ENCODE assay signal across 9 mouse cellular contexts in the genomic region with DNA sequence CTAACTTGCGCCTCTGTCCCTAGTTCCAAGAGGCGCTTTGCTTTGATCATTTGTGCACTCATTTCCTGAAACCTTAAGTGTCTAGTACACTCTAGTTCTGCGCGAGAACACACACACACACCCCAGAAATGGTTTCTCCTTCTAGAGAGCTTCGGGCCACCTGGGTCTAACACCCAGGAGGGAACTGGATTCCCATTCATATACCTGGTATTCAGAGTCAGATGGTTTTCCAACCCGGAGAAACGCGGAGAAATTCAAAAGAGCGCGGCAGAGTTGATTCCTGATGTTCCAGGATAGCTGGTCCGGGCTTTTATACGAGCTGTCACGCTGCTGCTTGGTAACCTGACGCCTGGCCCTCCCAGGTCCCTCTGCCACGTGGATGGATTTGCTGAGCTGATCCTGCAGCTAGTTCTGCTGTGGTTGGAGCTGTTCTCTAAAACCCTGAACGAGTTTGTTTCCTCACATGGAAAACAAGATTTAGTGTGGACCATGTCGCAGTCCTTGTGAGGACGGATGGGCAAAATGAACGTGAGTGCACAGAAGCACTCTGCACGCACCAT. TPM values are rescaled to one million over a fixed set of nuclear protein-coding genes. Genes with fewer than 3 reads are reported as not detected.
DNase-seq lines count a peak whose midpoint lies in the region; ATAC-seq and TF ChIP-seq lines count a peak whose summit lies in the region.
"Had no signal": no experiment of that assay in that cellular context is flagged by ENCODE, and none has a peak within 500 bp of the region (broad histone marks: within the 10 kb centered on the region; RNA-seq: fewer than 3 reads in every experiment).

A gene (minus strand): TSS at position 285 of the 560 bp plus-strand sequence.

- no peak for TF ChIP-seq EP300 in heart, adult 2 months (IDR thresholded peaks at IDR 0.05; ENCODE audit: insufficient read depth, low read depth, low read length)

- no peak for TF ChIP-seq POLR2A in heart, adult 2 months (IDR thresholded peaks at IDR 0.05; ENCODE audit: insufficient read depth, low read depth, low read length)
- no peak for TF ChIP-seq POLR2A in myocyte (IDR thresholded peaks at IDR 0.05; ENCODE audit: insufficient read length, low read depth)

- peaks cover 5% of the 10 kb centered on the region for H3K27me3 ChIP-seq in heart, adult 2 months (ENCODE audit: control insufficient read depth, insufficient read depth, low read length)
- peaks cover 52% of the 10 kb centered on the region for H3K27me3 ChIP-seq in heart, embryonic 15.5 days
- H3K27me3 ChIP-seq in limb, embryonic 11.5 days (ENCODE audit: control insufficient read depth, insufficient read depth, low read length) = peaks cover 24% of the 10 kb centered on the region
- peaks cover 38% of the 10 kb centered on the region for H3K27me3 ChIP-seq in myocyte (ENCODE audit: control insufficient read depth, insufficient read depth, insufficient read length)
- H3K27me3 ChIP-seq: CH12.LX had no signal

- no peak for ATAC-seq in heart, embryonic 15.5 days (replicated peaks; ENCODE audit: insufficient number of reproducible peaks, insufficient read depth, low FRiP score, low read depth)
- no peak for ATAC-seq in limb, embryonic 11.5 days (ENCODE audit: insufficient number of reproducible peaks, low FRiP score, low TSS enrichment, low read depth)
- no peak for ATAC-seq in frontal cortex, adult (ENCODE audit: low TSS enrichment)

- peak within 1 kb of the TSS; percentile 98 for H3K4me2 ChIP-seq in heart, embryonic 15.5 days
- H3K4me2 ChIP-seq in limb, embryonic 11.5 days (ENCODE audit: low read depth, severe bottlenecking) = peak within 1 kb of the TSS; percentile 91
- peak within 1 kb of the TSS; percentile 59 for H3K4me2 ChIP-seq in myocyte (ENCODE audit: low read depth)

- DNase-seq in heart, adult 2 months = no peak
- no peak for DNase-seq in heart, adult 8-10 months (ENCODE audit: low spot score)
- peak; percentile 78 for DNase-seq in embryo, embryonic 10.5 days (ENCODE audit: low spot score)
- DNase-seq in limb, embryonic 11.5 days (ENCODE audit: low spot score) = peak; percentile 79
- DNase-seq in frontal cortex, postnatal 10 days (ENCODE audit: low spot score in 2 of 2) = no peak

- 6% methylated on average over 20 of the region's 20 CpGs for WGBS in heart, adult 2 months
- 3% methylated on average over 20 of the region's 20 CpGs for WGBS in heart, embryonic 15.5 days
- WGBS in limb, embryonic 11.5 days = 3% methylated on average over 20 of the region's 20 CpGs

- H3ac ChIP-seq in myocyte (ENCODE audit: control insufficient read depth, insufficient read length) = no peak within 1 kb of the TSS

- peaks cover 3% of the 10 kb centered on the region for H3K4me1 ChIP-seq in heart, adult 2 months (ENCODE audit: control insufficient read depth, insufficient read depth, low read length)
- H3K4me1 ChIP-seq in heart, embryonic 15.5 days (replicated peaks) = peaks cover 20% of the 10 kb centered on the region
- 0 out of 2 replicates have a peak, but pooled peaks cover 9% of the 10 kb centered on the region for H3K4me1 ChIP-seq in limb, embryonic 11.5 days (ENCODE audit: control insufficient read depth, insufficient read depth, low read length)

- H3K9me3 ChIP-seq in heart, embryonic 15.5 days (replicated peaks) = no peaks in the 10 kb centered on the region
- H3K9me3 ChIP-seq in limb, embryonic 11.5 days (ENCODE audit: control insufficient read depth, low read length) = no peaks in the 10 kb centered on the region

- intact Hi-C loops in heart, adult 2 months (cut with DNase I) = no loop called here

- peak within 1 kb of the TSS; percentile 46 for H3K4me3 ChIP-seq in heart, adult 2 months
- peak within 1 kb of the TSS; percentile 60 for H3K4me3 ChIP-seq in heart, embryonic 15.5 days
- peak within 1 kb of the TSS; percentile 51 for H3K4me3 ChIP-seq in limb, embryonic 11.5 days (ENCODE audit: low read depth, low read length)
- no peak within 1 kb of the TSS for H3K4me3 ChIP-seq in myocyte

- H3K36me3 ChIP-seq in heart, adult 2 months (ENCODE audit: control insufficient read depth, insufficient read depth, low read length) = no peaks in the 10 kb centered on the region
- H3K36me3 ChIP-seq in heart, embryonic 15.5 days = no peaks in the 10 kb centered on the region
- no peaks in the 10 kb centered on the region for H3K36me3 ChIP-seq in limb, embryonic 11.5 days (ENCODE audit: control insufficient read depth, insufficient read depth, low read length)
- no peaks in the 10 kb centered on the region for H3K36me3 ChIP-seq in myocyte (ENCODE audit: control insufficient read depth, insufficient read depth)

- H3K79me2 ChIP-seq in heart, adult 2 months (replicated peaks; ENCODE audit: control insufficient read depth, insufficient read depth, low read length) = no peaks in the 10 kb centered on the region
- no peaks in the 10 kb centered on the region for H3K79me2 ChIP-seq in myocyte (ENCODE audit: control insufficient read depth, insufficient read depth)

- no peak for TF ChIP-seq CTCF in heart, adult 2 months (IDR thresholded peaks at IDR 0.05)

- peak within 1 kb of the TSS; percentile 49 for H3K9ac ChIP-seq in heart, adult 2 months (ENCODE audit: low read depth, low read length)
- H3K9ac ChIP-seq in heart, embryonic 15.5 days = peak within 1 kb of the TSS; percentile 52
- peak within 1 kb of the TSS; percentile 45; the same call in 1 of the 2 replicates for H3K9ac ChIP-seq in limb, embryonic 11.5 days (ENCODE audit: low read length)

- no peak within 1 kb of the TSS for H3K27ac ChIP-seq in heart, adult 2 months
- no peak within 1 kb of the TSS for H3K27ac ChIP-seq in heart, embryonic 15.5 days
- H3K27ac ChIP-seq in limb, embryonic 11.5 days (replicated peaks; ENCODE audit: low read depth, low read length) = no peak within 1 kb of the TSS

TF ChIP-seq in myocyte, 11 proteins besides CTCF, POLR2A, EP300 and RAD21:
- no peak for TF ChIP-seq MYOD1 (IDR thresholded peaks at IDR 0.05; ENCODE audit: control insufficient read depth in 1 of 3, insufficient read length in 2 of 3, low read depth in 2 of 3)
- TF ChIP-seq E2F4 (IDR thresholded peaks at IDR 0.05; ENCODE audit: insufficient read depth) = no peak
- no peak for TF ChIP-seq REST (IDR thresholded peaks at IDR 0.05; ENCODE audit: insufficient read depth, insufficient read length)
- no peak for TF ChIP-seq CEBPB (IDR thresholded peaks at IDR 0.05; ENCODE audit: insufficient read depth, poor library complexity, severe bottlenecking)
- no peak for TF ChIP-seq SRF (IDR thresholded peaks at IDR 0.05; ENCODE audit: control insufficient read depth, insufficient read length, low read depth)
- no peak for TF ChIP-seq MYOG (IDR thresholded peaks at IDR 0.05; ENCODE audit: control insufficient read depth in 1 of 3, insufficient read depth in 1 of 3, insufficient read length in 2 of 3, low read depth in 2 of 3)
- no peak for TF ChIP-seq USF1 (IDR thresholded peaks at IDR 0.05; ENCODE audit: low read depth)
- no peak for TF ChIP-seq TCF3 (IDR thresholded peaks at IDR 0.05; ENCODE audit: insufficient read length, low read depth)
- TF ChIP-seq TCF12 (IDR thresholded peaks at IDR 0.05; ENCODE audit: insufficient read depth, poor library complexity, severe bottlenecking) = no peak
- no peak for TF ChIP-seq MAX (IDR thresholded peaks at IDR 0.05; ENCODE audit: low read depth)
- no peak for TF ChIP-seq POLR2AphosphoS2 (IDR thresholded peaks at IDR 0.05; ENCODE audit: insufficient read length, low read depth)
TF ChIP-seq in myocyte: peak in this region for 0.

RNA-seq across cellular contexts. Expression of the gene that starts here (rescaled TPM):
- total RNA-seq in heart, adult 2 months (2021) = not detected
- 0.08 TPM in 1 of 2 replicates, not detected in the other for polyA plus RNA-seq in heart, adult 2 months (2012; rRNA removed)
- not detected for total RNA-seq in heart, adult 8-10 months (2022)
- 0.09 TPM in 1 of 2 replicates, not detected in the other for polyA plus RNA-seq in heart, embryonic 15.5 days (2015; fragmentation: Nextera tagmentation; extraction: Ambion mirVana)
- 0.11 and 0.23 TPM in 2 replicates for polyA plus RNA-seq in limb, embryonic 11.5 days (2014; fragmentation: Nextera tagmentation; extraction: Ambion mirVana)
- polyA plus RNA-seq in myocyte (2012; fragmentation: generic; extraction: Trizol) = not detected

Comparison
In these comparisons a context has a peak if more than half of its experiments do, and no peak if none do; other contexts are left out.
1. Peak in DNase-seq, H3K4me3 ChIP-seq, H3K9ac ChIP-seq and H3K4me2 ChIP-seq in limb, embryonic 11.5 days; RNA of the gene not detected or under 1 TPM.